Mouse (Mus musculus) midbrain, embryonic 10.5 days (tissue): ENCODE results near the gene AL607142.1. TPM values are rescaled to one million over a fixed set of nuclear protein-coding genes. Genes with fewer than 3 reads are reported as not detected.

Experiments used
- DNase-seq: peaks from one replicate; pipeline ENCODE4 v3.0.0-alpha.2; 2017; ENCODE audit warnings: low spot score
- H3K27ac ChIP-seq: fragments of 300-500 bp; sonication (generic); replicated peaks from 2 replicates; pipeline ENCODE4 v1.5.1; 2016; ENCODE audit warnings: mild to moderate bottlenecking
- H3K27me3 ChIP-seq: fragments of 300-500 bp; sonication (generic); 2 replicates; pipeline ENCODE4 v1.6.1; 2016; ENCODE audit warnings: low read depth, mild to moderate bottlenecking; ENCODE audit not compliant: poor library complexity, severe bottlenecking
- H3K36me3 ChIP-seq: fragments of 300-500 bp; sonication (generic); 2 replicates; pipeline ENCODE4 v1.6.1; 2016; ENCODE audit warnings: mild to moderate bottlenecking, moderate library complexity
- H3K4me1 ChIP-seq: fragments of 300-500 bp; sonication (generic); 2 replicates; pipeline ENCODE4 v1.6.1; 2016
- H3K4me3 ChIP-seq: fragments of 300-500 bp; sonication (generic); 2 replicates; pipeline ENCODE4 v1.5.1; 2016; ENCODE audit warnings: mild to moderate bottlenecking, moderate library complexity
- H3K9me3 ChIP-seq: fragments of 300-500 bp; sonication (generic); replicated peaks from 2 replicates; pipeline ENCODE4 v1.6.1; 2016; ENCODE audit warnings: mild to moderate bottlenecking
- WGBS: fragments of 180-500 bp; shearing (Covaris S2); methylation state at CpG from one replicate; pipeline ENCODE4 v1.1.7; 2016; 5-methylcytosine and 5-hydroxymethylcytosine counted together
- polyA plus RNA-seq: library from polyadenylated mRNA; unstranded; fragments of >200 nt; fragmentation: Nextera tagmentation; extraction: Ambion mirVana; gene quantifications from 2 replicates; pipeline ENCODE4 v1.2.1, GENCODE M21; 2016

Gene AL607142.1
- not detected in 2 replicates for polyA plus RNA-seq

- Histone ChIP-seq H3K4me3 (no peak within 1 kb of the TSS), H3K9me3 (no peaks in the 10 kb centered on the region), H3K27me3 (no peaks in the 10 kb centered on the region), H3K36me3 (no peaks in the 10 kb centered on the region), H3K27ac (no peak within 1 kb of the TSS), H3K4me1 (peaks cover 2% of the 10 kb centered on the region)
- 90% methylated on average over 10 of the region's 10 CpGs for WGBS
- no peak for DNase-seq
These were observed at the start of gene AL607142.1 for GRCm38 (mm10) chr4:120064696-120065095. AL607142.1 (plus strand) TSS chr4:120064996.

- Histone ChIP-seq H3K27ac (no peak overlapping the region), H3K9me3 (no peaks in the 10 kb centered on the region), H3K36me3 (no peaks in the 10 kb centered on the region), H3K4me1 (no peaks in the 10 kb centered on the region), H3K27me3 (no peaks in the 10 kb centered on the region), H3K4me3 (no peak overlapping the region)
- 80% methylated on average over 5 of the region's 5 CpGs for WGBS
- DNase-seq: no peak
These were observed 46.4 kb upstream of the AL607142.1 start for GRCm38 (mm10) chr4:120018426-120018825.

GRCm38 (mm10) chr4:120022392-120022791, 42.4 kb upstream of the AL607142.1 start:
- Histone ChIP-seq H3K27me3 (no peaks in the 10 kb centered on the region), H3K27ac (no peak overlapping the region), H3K9me3 (no peaks in the 10 kb centered on the region), H3K36me3 (no peaks in the 10 kb centered on the region), H3K4me3 (no peak overlapping the region), H3K4me1 (peaks cover 8% of the 10 kb centered on the region)
- no peak for DNase-seq
- 72% methylated on average over 3 of the region's 3 CpGs for whole genome bisulfite sequencing

GRCm38 (mm10) chr4:120023221-120023840, 41.5 kb upstream of the AL607142.1 start:
- DNase-seq: no peak
- 89% methylated on average over 4 of the region's 4 CpGs for WGBS

GRCm38 (mm10) chr4:120024071-120024470, 40.7 kb upstream of the AL607142.1 start:
- WGBS: 59% methylated on average over 10 of the region's 10 CpGs
- no peak for DNase-seq
- H3K9me3 ChIP-seq: no peaks in the 10 kb centered on the region
- peaks cover 9% of the 10 kb centered on the region; the same call in 1 of the 2 replicates for H3K27me3 ChIP-seq
- H3K4me1 ChIP-seq: peaks cover 8% of the 10 kb centered on the region
- no peak overlapping the region for H3K27ac ChIP-seq
- H3K36me3 ChIP-seq: no peaks in the 10 kb centered on the region
- H3K4me3 ChIP-seq: no peak overlapping the region

More at GRCm38 (mm10) chr4:120023221-120023840, 41.5 kb upstream of the AL607142.1 start:
- Histone ChIP-seq H3K9me3 (no peaks in the 10 kb centered on the region), H3K4me1 (peaks cover 8% of the 10 kb centered on the region), H3K27ac (no peak overlapping the region), H3K27me3 (0 out of 2 replicates have a peak, but pooled peaks cover 8% of the 10 kb centered on the region), H3K36me3 (no peaks in the 10 kb centered on the region), H3K4me3 (no peak overlapping the region)

GRCm38 (mm10) chr4:120027671-120028070, 37.1 kb upstream of the AL607142.1 start:
- Histone ChIP-seq H3K27me3 (peaks cover 45% of the 10 kb centered on the region), H3K9me3 (no peaks in the 10 kb centered on the region), H3K36me3 (no peaks in the 10 kb centered on the region), H3K4me1 (peaks cover 15% of the 10 kb centered on the region), H3K4me3 (no peak overlapping the region), H3K27ac (no peak overlapping the region)
- no peak for DNase-seq
- 95% methylated on average over 1 of the region's 1 CpGs for WGBS

GRCm38 (mm10) chr4:120029937-120030336, 34.9 kb upstream of the AL607142.1 start:
- H3K27ac ChIP-seq: no peak overlapping the region
- H3K36me3 ChIP-seq: no peaks in the 10 kb centered on the region
- H3K27me3 ChIP-seq: peaks cover 67% of the 10 kb centered on the region
- H3K4me1 ChIP-seq: peaks cover 14% of the 10 kb centered on the region
- DNase-seq: no peak
- no peaks in the 10 kb centered on the region for H3K9me3 ChIP-seq
- no peak overlapping the region for H3K4me3 ChIP-seq
- 81% methylated on average over 1 of the region's 1 CpGs for WGBS

GRCm38 (mm10) chr4:120032320-120032983, 32.3 kb upstream of the AL607142.1 start:
- H3K4me1 ChIP-seq: peaks cover 14% of the 10 kb centered on the region
- H3K27ac ChIP-seq: no peak overlapping the region
- WGBS: 5% methylated on average over 70 of the region's 70 CpGs
- peak overlapping the region; percentile 64 for H3K4me3 ChIP-seq
- peak; percentile 64 for DNase-seq
- no peaks in the 10 kb centered on the region for H3K9me3 ChIP-seq
- no peaks in the 10 kb centered on the region for H3K36me3 ChIP-seq
- peaks cover 92% of the 10 kb centered on the region for H3K27me3 ChIP-seq

- Histone ChIP-seq H3K27ac (no peak overlapping the region), H3K36me3 (no peaks in the 10 kb centered on the region), H3K27me3 (peaks cover 88% of the 10 kb centered on the region), H3K9me3 (no peaks in the 10 kb centered on the region), H3K4me3 (peak overlapping the region; percentile 64), H3K4me1 (peaks cover 14% of the 10 kb centered on the region)
- DNase-seq: peak; percentile 21
- WGBS: under 1% methylated on average over 38 of the region's 38 CpGs
These were observed 31.8 kb upstream of the AL607142.1 start for GRCm38 (mm10) chr4:120032984-120033355.

GRCm38 (mm10) chr4:120036294-120036693, 28.5 kb upstream of the AL607142.1 start:
- Histone ChIP-seq H3K4me1 (peaks cover 14% of the 10 kb centered on the region), H3K27me3 (peaks cover 62% of the 10 kb centered on the region), H3K9me3 (no peaks in the 10 kb centered on the region), H3K27ac (no peak overlapping the region), H3K4me3 (no peak overlapping the region), H3K36me3 (no peaks in the 10 kb centered on the region)
- 88% methylated on average over 4 of the region's 4 CpGs for WGBS
- no peak for DNase-seq

GRCm38 (mm10) chr4:120037007-120037406, 27.8 kb upstream of the AL607142.1 start:
- Histone ChIP-seq H3K4me1 (peaks cover 13% of the 10 kb centered on the region), H3K36me3 (no peaks in the 10 kb centered on the region), H3K9me3 (no peaks in the 10 kb centered on the region), H3K4me3 (no peak overlapping the region), H3K27ac (no peak overlapping the region), H3K27me3 (peaks cover 55% of the 10 kb centered on the region)
- 61% methylated on average over 7 of the region's 7 CpGs for WGBS
- no peak for DNase-seq

- H3K36me3 ChIP-seq: no peaks in the 10 kb centered on the region
- no peaks in the 10 kb centered on the region for H3K4me1 ChIP-seq
- WGBS: 87% methylated on average over 2 of the region's 2 CpGs
- no peaks in the 10 kb centered on the region for H3K9me3 ChIP-seq
- no peak for DNase-seq
- no peak overlapping the region for H3K4me3 ChIP-seq
- no peak overlapping the region for H3K27ac ChIP-seq
- peaks cover 10% of the 10 kb centered on the region for H3K27me3 ChIP-seq
These were observed 23.3 kb upstream of the AL607142.1 start for GRCm38 (mm10) chr4:120041520-120041919.

- H3K27ac ChIP-seq: no peak overlapping the region
- H3K4me3 ChIP-seq: no peak overlapping the region
- DNase-seq: no peak
- no peaks in the 10 kb centered on the region for H3K36me3 ChIP-seq
- H3K9me3 ChIP-seq: no peaks in the 10 kb centered on the region
- H3K27me3 ChIP-seq: peaks cover under 1% of the 10 kb centered on the region; the same call in 1 of the 2 replicates
- 0 out of 2 replicates have a peak, but pooled peaks cover 4% of the 10 kb centered on the region for H3K4me1 ChIP-seq
- 90% methylated on average over 7 of the region's 7 CpGs for WGBS
These were observed 22.3 kb upstream of the AL607142.1 start for GRCm38 (mm10) chr4:120042480-120042879.
